Mouse (Mus musculus): ENCODE results near the gene Slc40a1. TPM values are rescaled to one million over a fixed set of nuclear protein-coding genes. Genes with fewer than 3 reads are reported as not detected.

Gene Slc40a1
- total RNA-seq, 2 experiments from 2014 or later, result 39.3 to 53.1 TPM

DNA sequence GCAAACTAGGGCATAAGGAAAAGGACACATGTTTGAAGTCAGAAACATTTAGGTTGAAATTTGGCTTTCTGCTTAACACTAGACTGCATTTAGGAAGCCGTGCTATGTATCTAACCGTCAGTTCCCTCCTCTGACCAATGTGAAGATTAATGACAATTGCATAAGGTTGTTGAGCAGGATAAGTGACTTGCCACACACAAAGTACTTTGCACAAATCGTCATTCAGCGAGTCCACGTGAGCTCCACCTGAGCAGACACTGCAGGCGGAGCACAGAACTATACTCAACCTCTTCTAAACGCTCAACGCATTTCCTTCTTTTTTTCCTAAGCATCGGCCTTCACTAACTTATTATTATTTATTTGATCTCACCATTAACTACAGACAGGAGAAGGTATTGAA is 39.5 kb downstream of the Slc40a1 start:
- DNase-seq (ENCODE audit: low spot score in 2 of 2), result no peak

DNA sequence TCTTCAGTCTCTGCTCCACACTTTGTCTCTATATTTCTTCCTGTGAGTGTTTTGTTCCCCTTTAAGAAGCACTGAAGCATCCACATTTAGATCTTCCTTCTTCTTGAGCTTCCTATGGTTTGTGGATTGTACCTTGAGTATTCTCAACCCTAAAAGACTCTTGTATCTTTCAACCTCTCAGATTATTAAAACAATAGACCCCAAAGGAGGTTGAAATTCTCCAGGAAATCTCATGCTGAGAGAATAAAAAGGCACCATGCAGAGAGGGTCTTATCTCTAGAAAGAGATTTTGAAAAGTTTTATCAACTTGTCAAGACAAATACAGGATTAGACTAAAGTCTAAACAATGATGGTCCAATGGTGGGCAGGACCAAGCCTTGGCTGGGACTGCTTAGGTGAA is 42.9 kb downstream of the Slc40a1 start:
- no peak for DNase-seq (ENCODE audit: low spot score in 2 of 2)

GRCm38 (mm10) chr1:45882076-45882475 is 44.2 kb downstream of the Slc40a1 start:
- DNase-seq (ENCODE audit: low spot score in 2 of 2), result no peak

DNA sequence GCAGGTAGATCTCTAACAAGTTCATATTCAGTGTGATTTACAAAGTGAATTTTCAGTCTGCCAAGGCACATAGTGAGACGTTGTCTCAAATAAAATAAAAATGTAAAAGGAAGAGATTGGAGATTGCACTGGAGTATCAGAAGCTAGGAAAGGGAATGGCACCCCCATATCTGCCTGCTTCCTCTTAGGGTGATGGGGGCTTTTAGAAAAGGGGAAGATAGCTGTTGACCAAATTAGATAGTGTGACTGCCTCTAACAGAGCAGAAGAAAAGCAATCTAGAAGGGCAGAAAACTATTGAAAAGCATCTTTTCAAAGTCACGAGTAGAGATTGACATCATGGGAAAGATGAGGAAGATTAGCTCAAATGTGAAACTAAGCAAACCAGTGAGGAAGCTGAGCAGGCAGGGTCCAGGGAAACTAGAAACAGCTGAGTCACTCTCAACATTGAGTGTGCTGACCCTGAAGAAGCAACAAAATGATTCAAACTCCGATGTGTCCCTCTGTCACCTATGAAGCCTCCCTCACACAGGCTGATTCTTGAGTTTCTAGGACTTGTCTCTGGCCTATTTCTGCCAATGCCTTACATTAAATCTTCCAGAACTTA is 45.0 kb downstream of the Slc40a1 start:
- no peak for DNase-seq (ENCODE audit: low spot score in 2 of 2)

DNA sequence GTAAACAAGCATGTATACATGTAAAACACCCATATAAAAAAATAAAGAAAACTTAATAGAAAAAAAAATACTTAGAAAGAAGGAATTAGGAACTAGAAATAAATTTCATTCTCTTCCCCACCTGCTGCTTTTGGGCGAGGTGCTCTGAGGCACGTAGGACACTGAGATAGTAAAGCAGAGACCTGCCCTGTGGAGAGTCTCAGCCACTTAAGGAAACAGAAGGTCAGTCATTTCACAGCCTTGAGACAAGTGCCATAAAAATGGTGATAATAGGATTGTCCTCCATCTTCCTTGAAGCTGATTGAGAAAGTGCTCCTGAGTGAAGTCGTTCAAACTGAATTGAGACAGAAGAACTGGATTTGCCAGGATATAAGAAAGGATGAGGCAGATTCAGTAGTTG is 48.9 kb downstream of the Slc40a1 start:
- no peak for DNase-seq (ENCODE audit: low spot score in 2 of 2)

DNA sequence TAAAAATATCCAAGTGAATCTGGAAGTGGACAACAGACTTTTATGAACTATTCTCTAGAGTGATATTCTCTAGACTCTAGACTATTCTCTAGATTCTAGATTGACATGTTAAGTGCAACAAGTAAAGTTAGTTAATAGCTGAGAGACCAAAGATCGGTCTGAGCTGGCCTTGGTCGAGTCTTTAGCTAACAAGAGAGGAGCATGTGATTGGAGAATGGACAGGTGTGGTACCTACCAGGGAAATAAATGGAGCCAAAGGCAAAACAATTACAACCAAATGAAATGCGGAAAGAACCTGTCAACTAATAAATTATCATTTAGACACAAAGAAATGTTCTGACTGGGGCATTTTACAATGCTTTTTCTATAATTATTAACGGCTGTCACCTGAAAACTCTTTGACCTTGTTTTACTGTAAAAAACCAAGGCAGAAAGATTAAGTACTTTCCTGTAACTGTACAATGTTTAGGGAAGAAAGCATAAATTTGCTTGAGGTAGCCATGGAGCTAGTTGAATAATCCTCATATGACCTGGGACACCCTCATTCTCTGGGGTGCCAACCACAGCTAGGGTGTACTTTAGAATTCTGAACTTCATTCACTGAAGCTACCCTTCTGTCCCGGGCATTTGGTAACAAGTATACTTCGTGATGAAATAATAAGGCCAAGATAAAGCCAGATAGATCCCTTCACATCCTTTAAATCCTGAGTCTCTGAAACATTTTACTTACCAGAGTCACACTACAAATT is 49.7 kb downstream of the Slc40a1 start:
- no peak for DNase-seq (ENCODE audit: low spot score in 2 of 2)

DNA sequence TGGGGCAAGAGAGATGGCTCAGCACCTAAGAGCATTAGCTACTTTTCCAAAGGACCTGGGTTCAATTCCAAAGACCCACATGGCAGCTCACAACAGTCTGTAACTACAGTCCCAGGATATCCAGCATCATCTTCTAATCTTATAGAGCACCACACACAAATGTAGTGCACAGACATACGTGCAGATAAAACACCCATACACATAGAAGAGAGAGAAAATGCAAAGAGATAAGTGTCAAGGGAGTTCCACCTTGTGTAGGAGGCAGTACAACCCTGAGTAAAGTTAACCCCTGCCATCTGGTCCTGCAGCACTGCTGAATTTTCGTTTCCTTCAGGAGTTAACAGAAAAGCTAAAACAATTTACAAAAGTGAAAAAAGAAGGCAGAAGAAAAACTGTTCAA is 50.7 kb downstream of the Slc40a1 start:
- DNase-seq (ENCODE audit: low spot score in 2 of 2), result no peak

- no peak for DNase-seq (ENCODE audit: low spot score in 2 of 2)
Measured at GRCm38 (mm10) chr1:45873250-45873649, 53.1 kb downstream of the Slc40a1 start.

GRCm38 (mm10) chr1:45868479-45869137 is 57.7 kb downstream of the Slc40a1 start:
- no peak for DNase-seq (ENCODE audit: low spot score in 2 of 2)

DNA sequence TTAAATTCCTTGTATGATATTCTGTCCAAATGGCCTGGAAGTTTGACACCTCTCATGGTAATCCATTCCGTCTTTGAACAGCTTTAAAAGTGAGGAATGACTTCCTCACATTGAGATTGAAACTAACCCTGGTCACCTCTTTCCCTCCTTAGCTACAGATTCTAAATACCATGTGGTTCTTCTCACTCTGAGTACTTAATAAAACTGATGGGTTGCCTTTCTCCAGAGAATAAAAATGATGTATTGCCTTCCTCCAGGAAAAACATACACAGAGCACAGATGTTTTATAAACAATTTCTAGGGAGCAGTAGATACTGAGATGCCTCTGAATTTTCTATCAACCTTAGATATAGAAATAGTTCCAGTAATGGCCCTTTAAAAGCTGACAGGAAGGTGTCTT is 58.3 kb downstream of the Slc40a1 start:
- DNase-seq (ENCODE audit: low spot score in 2 of 2), result no peak

- DNase-seq (ENCODE audit: low spot score in 2 of 2), result no peak
Measured at GRCm38 (mm10) chr1:45866288-45867018, 59.9 kb downstream of the Slc40a1 start.

DNA sequence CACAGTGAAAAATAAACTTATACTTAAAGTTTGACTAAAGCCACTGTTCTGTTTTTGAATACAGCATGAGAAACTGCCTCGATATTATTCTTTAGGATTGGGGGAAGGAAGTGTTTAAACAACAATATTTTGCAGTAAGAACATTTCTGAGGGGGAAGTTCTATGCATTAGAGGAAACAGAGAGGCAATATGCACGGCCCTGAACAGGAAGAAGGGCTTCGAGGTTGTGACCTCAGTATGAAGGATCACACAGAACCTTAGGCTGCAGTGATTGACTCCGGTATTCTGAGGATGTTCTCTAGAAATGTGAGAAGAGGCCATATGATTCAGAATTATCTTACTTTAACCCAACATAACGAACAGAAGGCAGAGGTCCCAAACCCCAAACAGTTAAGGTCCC is 60.6 kb downstream of the Slc40a1 start:
- no peak for DNase-seq (ENCODE audit: low spot score in 2 of 2)

- DNase-seq (ENCODE audit: low spot score in 2 of 2), result no peak
Measured at GRCm38 (mm10) chr1:45865316-45865715, 61.0 kb downstream of the Slc40a1 start.

DNA sequence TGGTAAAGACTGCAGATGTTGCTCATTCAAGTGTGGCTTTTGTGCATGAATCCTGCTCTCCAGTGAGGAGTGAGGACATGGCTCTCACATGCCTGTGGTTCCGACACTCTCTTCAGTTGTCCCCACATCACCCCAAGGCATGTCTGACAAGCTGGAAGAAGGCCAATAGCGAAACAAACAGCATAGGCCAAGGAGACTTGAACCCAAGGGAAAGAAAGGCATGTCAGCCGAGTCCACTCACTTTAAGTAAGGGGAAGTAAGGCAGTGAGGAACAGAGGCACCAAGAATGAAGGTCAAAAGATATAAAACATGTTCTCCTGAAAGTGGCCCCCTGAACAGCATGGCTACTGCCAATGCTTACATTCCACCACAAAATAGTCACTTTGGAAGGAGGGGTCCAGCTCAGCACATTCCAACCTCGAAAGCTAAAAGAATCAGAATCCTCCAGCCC is 61.7 kb downstream of the Slc40a1 start:
- DNase-seq (ENCODE audit: low spot score in 2 of 2), result no peak

- no peak for DNase-seq (ENCODE audit: low spot score in 2 of 2)
Measured at GRCm38 (mm10) chr1:45863641-45864040, 62.7 kb downstream of the Slc40a1 start.

- no peak for DNase-seq (ENCODE audit: low spot score in 2 of 2)
Measured at GRCm38 (mm10) chr1:45861162-45861561, 65.2 kb downstream of the Slc40a1 start.

GRCm38 (mm10) chr1:45860349-45860748 is 66.0 kb downstream of the Slc40a1 start:
- no peak for DNase-seq (ENCODE audit: low spot score in 2 of 2)

Measured in adrenal gland, postnatal 4 days (tissue).